Mouse (Mus musculus): ENCODE data around the gene Nlrp14.
"Not testable (repeated sequence)": the region's sequence is repeated elsewhere in the genome, so short reads cannot be mapped to it uniquely, and the experiment has no call there.

Gene Nlrp14

DNA sequence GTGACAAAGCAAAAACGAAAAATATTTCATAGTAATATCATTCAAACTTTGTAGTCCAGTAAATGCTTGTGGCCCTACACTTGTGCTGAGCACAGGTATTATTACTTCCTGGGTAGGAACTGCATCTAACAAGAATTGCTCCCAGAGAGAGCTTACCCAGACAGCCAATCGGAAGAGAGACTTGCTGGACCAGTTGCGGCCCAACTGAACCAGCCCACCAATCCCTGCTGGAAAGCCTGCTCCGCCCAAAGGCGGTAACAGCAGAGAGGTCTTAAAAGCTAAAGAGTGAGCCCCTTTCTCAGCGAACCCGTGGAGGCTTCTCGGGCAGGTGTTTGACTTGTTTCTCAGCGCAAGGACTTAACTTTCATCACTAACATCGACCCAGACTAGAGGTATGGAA lies at the start of gene Nlrp14:
Gene Nlrp14 (plus strand): TSS at position 301 of the 400 bp plus-strand sequence.
- no peaks in the 10 kb centered on the region for H3K9me3 ChIP-seq (ENCODE audit: low read length)
- H3K4me3 ChIP-seq (replicated peaks; ENCODE audit: low read length), result peak within 1 kb of the TSS; percentile 17; the same call in 1 of the 2 replicates
- no peaks in the 10 kb centered on the region for H3K27me3 ChIP-seq (ENCODE audit: insufficient read depth, low read length)
- TF ChIP-seq NANOG (IDR thresholded peaks at IDR 0.05; ENCODE audit: borderline replicate concordance, low read length), result no peak
- no peaks in the 10 kb centered on the region for H3K36me3 ChIP-seq (ENCODE audit: insufficient read depth, low read length)
- H3K4me1 ChIP-seq (replicated peaks; ENCODE audit: low read depth, low read length), result 0 out of 2 replicates have a peak, but pooled peaks cover 5% of the 10 kb centered on the region

DNA sequence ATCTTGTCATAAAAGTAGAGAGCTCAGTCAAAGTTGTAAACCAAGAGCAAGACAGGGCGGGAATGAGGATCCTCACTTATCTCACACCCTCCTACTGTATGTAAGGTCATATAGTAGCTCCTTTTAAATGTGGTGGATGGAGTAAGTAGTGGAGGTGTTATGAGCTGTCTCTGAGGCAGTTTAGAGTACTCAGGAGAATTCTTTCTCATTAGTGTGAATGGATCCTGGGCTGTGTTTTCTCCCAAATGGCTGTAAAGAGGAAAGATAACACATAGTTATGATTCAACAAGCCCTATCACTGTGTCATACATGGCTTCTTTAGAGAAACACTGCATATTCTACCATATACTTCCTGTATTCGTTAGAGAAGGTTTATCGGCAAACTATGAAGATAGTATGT lies 35.8 kb upstream of the Nlrp14 start, which contains the start of gene Olfr715:
Gene Olfr715 (minus strand): TSS at position 101 of the 400 bp plus-strand sequence.
- not testable (repeated sequence) for H3K4me3 ChIP-seq (replicated peaks; ENCODE audit: low read length); H3K4me1 ChIP-seq (replicated peaks; ENCODE audit: low read depth, low read length); H3K36me3 ChIP-seq (ENCODE audit: insufficient read depth, low read length); H3K9me3 ChIP-seq (ENCODE audit: low read length); H3K27me3 ChIP-seq (ENCODE audit: insufficient read depth, low read length)

DNA sequence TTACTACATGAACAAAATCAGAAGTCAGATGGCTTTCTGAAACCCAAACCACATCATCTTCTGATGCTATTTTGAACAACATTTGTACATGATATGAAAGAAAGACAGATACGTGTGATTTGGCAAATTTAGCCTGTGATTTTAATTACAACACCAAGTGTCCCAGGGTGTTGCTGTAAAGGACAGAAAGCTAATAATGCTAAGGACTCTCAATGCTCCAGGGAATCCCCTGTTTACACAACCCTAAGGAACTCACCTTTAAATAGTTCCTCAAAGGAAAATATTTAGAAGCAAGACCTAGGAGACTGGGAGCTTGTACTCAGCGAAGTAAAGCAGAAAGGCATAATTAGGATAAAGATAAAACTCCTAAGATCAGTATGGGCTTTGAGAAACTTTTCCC lies 28.8 kb upstream of the Nlrp14 start, which contains the start of gene Olfr716:
Gene Olfr716 (plus strand): TSS at position 301 of the 400 bp plus-strand sequence.
- H3K4me1 ChIP-seq (replicated peaks; ENCODE audit: low read depth, low read length); H3K36me3 ChIP-seq (ENCODE audit: insufficient read depth, low read length); H3K9me3 ChIP-seq (ENCODE audit: low read length); H3K27me3 ChIP-seq (ENCODE audit: insufficient read depth, low read length); H3K4me3 ChIP-seq (replicated peaks; ENCODE audit: low read length): not testable (repeated sequence)

DNA sequence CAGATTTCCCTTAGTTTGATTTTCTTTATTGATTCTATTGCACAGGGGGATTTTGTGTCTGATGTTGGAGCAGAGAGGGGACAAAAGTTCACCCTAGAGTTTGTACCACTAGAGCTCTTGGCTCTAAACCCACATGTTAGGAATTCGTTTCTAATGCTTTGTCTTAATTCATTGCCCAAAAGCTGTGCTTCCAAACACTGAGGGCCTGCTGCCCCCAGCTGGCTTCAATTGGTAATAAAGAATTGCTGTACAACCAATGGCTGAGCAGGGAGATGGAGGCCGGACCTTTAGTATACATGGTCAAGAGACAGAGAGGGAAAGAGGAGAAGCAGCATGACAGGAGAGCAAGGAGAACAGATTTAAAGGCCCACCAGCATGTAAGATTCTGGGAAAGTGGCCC lies 13.6 kb downstream of the Nlrp14 start:
- Histone ChIP-seq H3K36me3 (ENCODE audit: insufficient read depth, low read length) (no peaks in the 10 kb centered on the region), H3K27me3 (ENCODE audit: insufficient read depth, low read length) (no peaks in the 10 kb centered on the region), H3K4me1 (replicated peaks; ENCODE audit: low read depth, low read length) (no peaks in the 10 kb centered on the region), H3K9me3 (ENCODE audit: low read length) (peaks cover 7% of the 10 kb centered on the region; the same call in 1 of the 2 replicates), H3K4me3 (replicated peaks; ENCODE audit: low read length) (no peak overlapping the region)
- TF ChIP-seq CTCF (conservative IDR thresholded peaks at IDR 0.05; ENCODE audit: low read length) (no peak), NANOG (IDR thresholded peaks at IDR 0.05; ENCODE audit: borderline replicate concordance, low read length) (no peak), POU5F1 (IDR thresholded peaks at IDR 0.05; ENCODE audit: borderline replicate concordance, low read length) (no peak)

DNA sequence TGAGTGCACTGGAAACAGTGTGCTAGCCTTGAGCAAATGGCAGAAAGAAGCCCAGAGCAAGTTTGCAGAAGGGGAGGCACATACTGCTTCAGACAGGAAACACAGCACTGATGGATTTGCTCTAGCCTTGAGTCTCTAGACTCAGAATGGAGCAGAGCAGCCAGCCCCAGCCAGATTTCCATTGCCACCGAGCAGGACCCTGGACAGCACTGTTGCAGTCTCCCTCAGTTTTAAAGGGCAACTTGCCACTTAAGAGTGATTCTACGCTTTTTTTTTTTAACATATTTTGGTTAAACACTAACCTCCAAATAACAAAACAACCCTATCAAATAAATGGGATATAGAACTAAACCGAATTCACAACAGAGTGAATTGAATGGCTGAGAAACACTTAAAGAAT lies 35.0 kb downstream of the Nlrp14 start:
- Histone ChIP-seq H3K27me3 (ENCODE audit: insufficient read depth, low read length) (no peaks in the 10 kb centered on the region), H3K9me3 (ENCODE audit: low read length) (peaks cover 19% of the 10 kb centered on the region), H3K4me3 (replicated peaks; ENCODE audit: low read length) (no peak overlapping the region), H3K36me3 (ENCODE audit: insufficient read depth, low read length) (0 out of 2 replicates have a peak, but pooled peaks cover 6% of the 10 kb centered on the region), H3K4me1 (replicated peaks; ENCODE audit: low read depth, low read length) (peaks cover 5% of the 10 kb centered on the region)
- no peak for TF ChIP-seq NANOG (IDR thresholded peaks at IDR 0.05; ENCODE audit: borderline replicate concordance, low read length)
- no peak for TF ChIP-seq POU5F1 (IDR thresholded peaks at IDR 0.05; ENCODE audit: borderline replicate concordance, low read length)
- no peak for TF ChIP-seq CTCF (conservative IDR thresholded peaks at IDR 0.05; ENCODE audit: low read length)

DNA sequence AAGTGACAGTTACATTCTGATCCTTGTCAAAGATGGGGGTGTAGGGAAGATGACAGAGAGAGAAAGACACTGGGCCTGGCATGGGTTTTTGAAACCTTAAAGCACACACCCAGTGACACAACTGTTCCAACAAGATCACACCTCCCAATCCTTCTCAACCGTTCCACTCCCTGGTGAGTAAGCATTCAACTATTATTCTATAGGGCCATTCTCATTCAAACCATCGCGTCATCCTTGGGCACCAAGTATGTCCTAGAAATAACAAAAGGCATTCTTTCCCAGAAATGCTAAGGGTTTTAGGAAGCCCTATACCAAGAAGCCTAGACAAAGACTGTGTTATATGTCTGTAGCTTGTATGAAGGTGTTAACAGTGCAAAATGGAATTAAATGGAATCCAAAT lies 41.1 kb downstream of the Nlrp14 start:
- Histone ChIP-seq H3K27me3 (ENCODE audit: insufficient read depth, low read length) (no peaks in the 10 kb centered on the region), H3K4me3 (replicated peaks; ENCODE audit: low read length) (no peak overlapping the region), H3K36me3 (ENCODE audit: insufficient read depth, low read length) (peaks cover 22% of the 10 kb centered on the region), H3K9me3 (ENCODE audit: low read length) (peaks cover 23% of the 10 kb centered on the region), H3K4me1 (replicated peaks; ENCODE audit: low read depth, low read length) (peaks cover 25% of the 10 kb centered on the region)
- peak; percentile 84 for TF ChIP-seq NANOG (IDR thresholded peaks at IDR 0.05; ENCODE audit: borderline replicate concordance, low read length)
- no peak for TF ChIP-seq CTCF (conservative IDR thresholded peaks at IDR 0.05; ENCODE audit: low read length)
- TF ChIP-seq POU5F1 (IDR thresholded peaks at IDR 0.05; ENCODE audit: borderline replicate concordance, low read length), result peak; percentile 45; the same call in 1 of the 2 replicates

DNA sequence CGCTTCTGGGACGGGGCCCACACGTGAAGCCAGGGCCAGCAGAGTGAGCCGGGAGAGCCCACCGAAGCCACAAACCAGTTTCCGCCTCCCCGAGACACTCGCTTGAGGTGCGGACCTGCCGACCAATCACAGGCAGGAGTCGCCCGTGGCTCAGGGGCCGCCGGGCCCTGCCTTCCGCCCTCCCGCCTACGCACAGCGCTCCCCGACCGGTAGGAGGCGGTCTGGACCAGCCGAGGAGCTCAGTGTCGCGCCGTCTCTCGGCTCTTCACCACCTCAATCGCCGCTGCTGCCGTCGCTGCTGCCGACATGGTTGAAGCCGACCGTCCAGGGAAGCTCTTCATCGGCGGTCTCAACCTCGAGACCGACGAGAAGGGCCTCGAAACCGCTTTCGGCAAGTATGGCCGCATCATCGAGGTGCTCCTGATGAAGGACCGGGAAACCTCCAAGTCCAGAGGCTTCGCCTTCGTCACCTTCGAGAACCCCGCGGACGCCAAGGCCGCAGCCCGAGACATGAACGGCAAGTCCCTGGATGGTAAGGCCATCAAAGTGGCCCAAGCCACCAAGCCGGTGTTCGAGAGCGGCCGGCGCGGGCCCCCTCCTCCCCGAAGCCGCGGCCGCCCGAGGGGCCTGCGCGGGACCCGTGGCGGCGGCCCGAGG lies 42.5 kb downstream of the Nlrp14 start, which contains the start of gene Rbmxl2:
Gene Rbmxl2 (plus strand): TSS at position 242 of the 657 bp plus-strand sequence.
- TF ChIP-seq CTCF (conservative IDR thresholded peaks at IDR 0.05; ENCODE audit: low read length) (no peak), POU5F1 (IDR thresholded peaks at IDR 0.05; ENCODE audit: borderline replicate concordance, low read length) (no peak), NANOG (IDR thresholded peaks at IDR 0.05; ENCODE audit: borderline replicate concordance, low read length) (no peak)
- no peaks in the 10 kb centered on the region for H3K27me3 ChIP-seq (ENCODE audit: insufficient read depth, low read length)
- peaks cover 23% of the 10 kb centered on the region for H3K9me3 ChIP-seq (ENCODE audit: low read length)
- H3K36me3 ChIP-seq (ENCODE audit: insufficient read depth, low read length), result peaks cover 33% of the 10 kb centered on the region
- H3K4me1 ChIP-seq (replicated peaks; ENCODE audit: low read depth, low read length), result peaks cover 37% of the 10 kb centered on the region
- H3K4me3 ChIP-seq (replicated peaks; ENCODE audit: low read length), result peak within 1 kb of the TSS; percentile 90

DNA sequence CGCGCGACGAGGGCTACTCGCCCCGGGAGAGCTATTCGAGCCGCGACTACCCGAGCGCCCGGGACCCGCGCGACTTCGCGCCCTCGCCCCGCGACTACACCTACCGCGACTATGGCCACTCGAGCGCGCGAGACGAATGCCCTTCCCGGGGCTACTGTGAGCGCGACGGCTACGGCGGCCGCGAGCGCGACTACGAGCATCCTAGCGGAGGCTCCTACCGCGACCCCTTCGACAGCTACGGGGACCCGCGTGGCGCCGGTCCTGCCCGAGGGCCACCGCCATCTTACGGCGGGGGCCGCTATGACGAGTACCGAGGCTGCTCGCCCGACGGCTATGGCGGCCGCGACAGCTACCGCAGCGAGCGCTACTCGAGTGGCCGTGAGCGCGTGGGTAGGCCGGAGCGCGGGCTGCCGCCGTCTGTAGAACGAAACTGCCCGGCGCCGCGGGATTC lies 43.4 kb downstream of the Nlrp14 start:
- Histone ChIP-seq H3K27me3 (ENCODE audit: insufficient read depth, low read length) (no peaks in the 10 kb centered on the region), H3K36me3 (ENCODE audit: insufficient read depth, low read length) (peaks cover 38% of the 10 kb centered on the region), H3K4me3 (replicated peaks; ENCODE audit: low read length) (peak overlapping the region; percentile 90), H3K4me1 (replicated peaks; ENCODE audit: low read depth, low read length) (peaks cover 42% of the 10 kb centered on the region), H3K9me3 (ENCODE audit: low read length) (peaks cover 21% of the 10 kb centered on the region)
- TF ChIP-seq NANOG (IDR thresholded peaks at IDR 0.05; ENCODE audit: borderline replicate concordance, low read length), result no peak

DNA sequence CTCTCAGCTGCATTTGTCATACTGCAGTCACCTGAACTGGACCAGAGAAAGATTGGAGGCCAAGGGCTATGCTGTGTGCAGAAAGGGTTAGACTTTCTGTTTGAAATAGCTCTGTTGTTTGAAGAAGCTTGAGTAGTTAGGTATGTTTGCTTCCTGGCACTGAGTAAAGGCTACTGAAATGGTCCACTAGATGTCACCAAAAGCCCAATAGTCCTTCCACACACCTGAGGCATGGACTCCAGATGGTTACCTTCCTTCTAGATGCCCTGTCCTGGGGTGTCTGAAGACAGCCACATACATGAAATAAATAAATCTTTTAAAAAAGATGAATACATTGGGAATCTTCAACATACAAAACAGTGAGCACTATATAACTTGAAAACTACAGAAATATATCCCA lies 48.9 kb downstream of the Nlrp14 start:
- TF ChIP-seq NANOG (IDR thresholded peaks at IDR 0.05; ENCODE audit: borderline replicate concordance, low read length) (no peak), POU5F1 (IDR thresholded peaks at IDR 0.05; ENCODE audit: borderline replicate concordance, low read length) (no peak), CTCF (conservative IDR thresholded peaks at IDR 0.05; ENCODE audit: low read length) (peak; percentile 25; the same call in 1 of the 2 replicates)
- Histone ChIP-seq H3K27me3 (ENCODE audit: insufficient read depth, low read length) (no peaks in the 10 kb centered on the region), H3K4me1 (replicated peaks; ENCODE audit: low read depth, low read length) (peaks cover 41% of the 10 kb centered on the region), H3K36me3 (ENCODE audit: insufficient read depth, low read length) (peaks cover 68% of the 10 kb centered on the region), H3K9me3 (ENCODE audit: low read length) (no peaks in the 10 kb centered on the region), H3K4me3 (replicated peaks; ENCODE audit: low read length) (no peak overlapping the region)

All from E14TG2a.4 (cell line).